Mouse (Mus musculus) liver, postnatal 0 days (tissue): ENCODE measurements around the gene Nwd2.

Experiments used
- CTCF ChIP-seq: sonication (generic); IDR thresholded peaks from 2 replicates; pipeline ENCODE4 v1.5.1; 2016; ENCODE audit warnings: antibody characterized with exemption, low read depth
- EP300 ChIP-seq: IDR thresholded peaks from 2 replicates; pipeline ENCODE4 v1.6.1; 2016; ENCODE audit warnings: antibody characterized with exemption, low read depth, mild to moderate bottlenecking

- no peak for TF ChIP-seq EP300
- no peak for TF ChIP-seq CTCF
These were observed 178.6 kb downstream of the Nwd2 start for GRCm38 (mm10) chr5:63827415-63828053.
